Mouse (Mus musculus): ENCODE data around the gene Tango6.

DNA sequence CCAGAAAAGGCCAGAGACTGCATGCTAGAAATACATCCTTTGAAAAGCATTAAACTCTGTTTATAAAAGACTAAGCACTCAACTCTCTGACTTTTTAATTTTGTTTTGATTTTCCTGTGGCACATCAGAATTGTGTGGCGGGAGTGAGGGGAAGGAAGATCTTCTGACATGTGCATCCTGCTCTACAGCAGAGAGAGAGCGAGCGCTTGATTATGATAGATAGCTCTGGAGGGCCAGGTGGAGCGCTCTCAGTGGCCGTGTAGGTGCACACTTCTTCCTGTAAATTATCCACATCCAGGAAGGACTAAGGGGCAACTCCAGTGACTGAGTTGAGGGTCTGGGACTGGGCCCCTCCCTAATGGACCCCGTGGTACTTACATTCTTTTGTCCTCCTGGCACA is 23.3 kb downstream of the Tango6 start:
- TF ChIP-seq CTCF (IDR thresholded peaks at IDR 0.05; ENCODE audit: control insufficient read depth, insufficient read depth, insufficient read length): no peak
- no peak for TF ChIP-seq MAX (IDR thresholded peaks at IDR 0.05)
- no peak for TF ChIP-seq MYOG (IDR thresholded peaks at IDR 0.05; ENCODE audit: control insufficient read depth, extremely low read depth, insufficient read length)
- TF ChIP-seq USF1 (IDR thresholded peaks at IDR 0.05; ENCODE audit: low read depth): no peak
- no peak for TF ChIP-seq MYOD1 (IDR thresholded peaks at IDR 0.05; ENCODE audit: control insufficient read depth, insufficient read length, low read depth)

Measured in C2C12 (cell line).